Mouse (Mus musculus): ENCODE data around the gene Rnase2a. TPM values are rescaled to one million over a fixed set of nuclear protein-coding genes. Genes with fewer than 3 reads are reported as not detected.
"Not testable (repeated sequence)": the region's sequence is repeated elsewhere in the genome, so short reads cannot be mapped to it uniquely, and the experiment has no call there.

The Rnase2a gene
- not detected in 2 replicates for polyA plus RNA-seq (2016; fragmentation: Nextera tagmentation; extraction: Ambion mirVana)

GRCm38 (mm10) chr14:51256041-51256440 is at the start of gene Rnase2a:
TSS of gene Rnase2a (minus strand) at chr14:51256112.
- Histone ChIP-seq H3K36me3 (replicated peaks) (no peaks in the 10 kb centered on the region), H3K27ac (no peak within 1 kb of the TSS), H3K4me2 (no peak within 1 kb of the TSS), H3K9me3 (no peaks in the 10 kb centered on the region), H3K9ac (no peak within 1 kb of the TSS), H3K27me3 (no peaks in the 10 kb centered on the region), H3K4me1 (no peaks in the 10 kb centered on the region), H3K4me3 (replicated peaks) (no peak within 1 kb of the TSS)
- WGBS = 89% methylated on average over 3 of the region's 3 CpGs
- ATAC-seq (ENCODE audit: low FRiP score) = no peak

DNA sequence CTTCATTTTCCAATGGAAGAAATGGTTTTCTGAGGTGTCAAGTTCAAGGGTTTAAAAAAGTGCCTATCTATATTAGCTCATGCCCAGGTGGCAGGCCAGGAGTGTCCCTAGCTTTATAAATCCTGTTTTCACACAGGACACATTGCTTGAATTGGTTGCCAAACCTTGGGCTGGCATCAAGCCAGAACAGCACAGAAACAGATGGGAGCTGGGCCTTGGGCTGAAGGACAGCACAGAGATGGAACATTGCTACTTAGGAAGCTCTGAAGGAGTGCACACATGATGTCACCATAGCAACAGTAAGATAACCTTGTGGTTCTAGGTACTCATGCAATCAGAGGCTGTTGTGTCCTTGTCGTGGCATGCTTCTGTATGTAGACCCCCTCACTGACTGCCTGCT is 35.6 kb upstream of the Rnase2a start:
- Histone ChIP-seq H3K9me3 (no peaks in the 10 kb centered on the region), H3K36me3 (replicated peaks) (no peaks in the 10 kb centered on the region), H3K4me1 (no peaks in the 10 kb centered on the region), H3K27ac (no peak overlapping the region), H3K4me2 (no peak overlapping the region), H3K4me3 (replicated peaks) (no peak overlapping the region), H3K9ac (no peak overlapping the region), H3K27me3 (no peaks in the 10 kb centered on the region)
- no peak for ATAC-seq (ENCODE audit: low FRiP score)
- 65% methylated on average over 1 of the region's 1 CpGs for WGBS

GRCm38 (mm10) chr14:51278515-51278914 is 22.6 kb upstream of the Rnase2a start:
- H3K9ac ChIP-seq; H3K4me3 ChIP-seq (replicated peaks); H3K27me3 ChIP-seq; H3K4me2 ChIP-seq; H3K27ac ChIP-seq; H3K9me3 ChIP-seq; ATAC-seq (ENCODE audit: low FRiP score); H3K4me1 ChIP-seq; H3K36me3 ChIP-seq (replicated peaks): not testable (repeated sequence)
- WGBS = 92% methylated on average over 1 of the region's 1 CpGs

DNA sequence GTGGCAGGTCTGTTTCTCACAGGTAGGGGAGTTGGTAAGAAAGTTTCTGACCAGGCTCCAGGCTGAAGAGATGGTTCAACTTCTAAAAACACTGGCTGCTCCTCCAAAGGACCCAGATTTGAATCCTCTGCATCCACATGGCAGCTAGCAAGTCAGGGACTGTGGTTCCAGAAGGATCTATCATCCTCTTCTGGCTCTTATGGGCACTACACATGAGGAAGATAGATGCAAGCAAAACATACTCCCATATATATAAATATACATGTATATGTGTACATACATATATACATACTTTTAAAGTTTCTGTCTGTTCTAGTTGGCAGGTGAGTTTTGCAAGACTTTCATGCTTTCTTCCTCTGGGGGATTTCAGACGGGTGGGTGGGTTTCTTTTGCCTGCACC is 12.8 kb upstream of the Rnase2a start:
- ATAC-seq (ENCODE audit: low FRiP score) = no peak
- Histone ChIP-seq H3K27ac (no peak overlapping the region), H3K4me2 (no peak overlapping the region), H3K9me3 (no peaks in the 10 kb centered on the region), H3K4me1 (no peaks in the 10 kb centered on the region), H3K36me3 (replicated peaks) (no peaks in the 10 kb centered on the region), H3K4me3 (replicated peaks) (no peak overlapping the region), H3K27me3 (no peaks in the 10 kb centered on the region), H3K9ac (no peak overlapping the region)
- 94% methylated on average over 1 of the region's 1 CpGs for WGBS

GRCm38 (mm10) chr14:51266113-51266512 is 10.2 kb upstream of the Rnase2a start:
- no peaks in the 10 kb centered on the region for H3K36me3 ChIP-seq (replicated peaks)
- H3K27me3 ChIP-seq = no peaks in the 10 kb centered on the region
- H3K4me1 ChIP-seq = no peaks in the 10 kb centered on the region
- no peak overlapping the region for H3K4me3 ChIP-seq (replicated peaks)
- no peak overlapping the region for H3K4me2 ChIP-seq
- no peak overlapping the region for H3K27ac ChIP-seq
- H3K9ac ChIP-seq = no peak overlapping the region
- WGBS = 7% methylated on average over 9 of the region's 9 CpGs
- peak; percentile 91 for ATAC-seq (ENCODE audit: low FRiP score)
- H3K9me3 ChIP-seq = no peaks in the 10 kb centered on the region

GRCm38 (mm10) chr14:51265667-51266066 is 9.8 kb upstream of the Rnase2a start:
- H3K4me3 ChIP-seq (replicated peaks) = no peak overlapping the region
- no peak overlapping the region for H3K27ac ChIP-seq
- no peak for ATAC-seq (ENCODE audit: low FRiP score)
- H3K4me2 ChIP-seq = no peak overlapping the region
- H3K9ac ChIP-seq = no peak overlapping the region
- no peaks in the 10 kb centered on the region for H3K9me3 ChIP-seq
- no peaks in the 10 kb centered on the region for H3K27me3 ChIP-seq
- H3K4me1 ChIP-seq = no peaks in the 10 kb centered on the region
- no peaks in the 10 kb centered on the region for H3K36me3 ChIP-seq (replicated peaks)
- WGBS = 64% methylated on average over 4 of the region's 4 CpGs

DNA sequence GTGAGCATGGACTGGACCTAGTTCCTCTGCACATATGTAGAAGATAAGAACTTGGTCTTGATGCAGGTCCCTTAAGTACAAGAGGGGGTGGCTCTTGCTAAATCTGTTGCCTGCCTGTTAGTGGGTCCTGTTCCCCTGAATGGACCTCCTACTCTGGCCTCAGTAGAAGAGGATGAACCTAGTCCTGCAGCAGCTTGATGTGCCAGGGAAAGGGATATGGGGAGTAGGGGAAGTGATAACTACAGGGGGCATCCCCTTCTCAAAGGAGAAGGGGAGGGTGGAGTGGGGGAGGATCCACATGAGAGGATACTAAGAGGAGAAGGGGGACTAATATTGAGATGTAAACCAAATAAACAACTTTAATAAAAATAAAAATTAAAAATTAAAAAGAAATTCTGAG is 6.5 kb upstream of the Rnase2a start:
- H3K4me3 ChIP-seq (replicated peaks) = no peak overlapping the region
- no peak overlapping the region for H3K4me2 ChIP-seq
- H3K9ac ChIP-seq = no peak overlapping the region
- H3K4me1 ChIP-seq = no peaks in the 10 kb centered on the region
- H3K27me3 ChIP-seq = no peaks in the 10 kb centered on the region
- no peak overlapping the region for H3K27ac ChIP-seq
- no peaks in the 10 kb centered on the region for H3K36me3 ChIP-seq (replicated peaks)
- H3K9me3 ChIP-seq = no peaks in the 10 kb centered on the region
- ATAC-seq (ENCODE audit: low FRiP score) = no peak

DNA sequence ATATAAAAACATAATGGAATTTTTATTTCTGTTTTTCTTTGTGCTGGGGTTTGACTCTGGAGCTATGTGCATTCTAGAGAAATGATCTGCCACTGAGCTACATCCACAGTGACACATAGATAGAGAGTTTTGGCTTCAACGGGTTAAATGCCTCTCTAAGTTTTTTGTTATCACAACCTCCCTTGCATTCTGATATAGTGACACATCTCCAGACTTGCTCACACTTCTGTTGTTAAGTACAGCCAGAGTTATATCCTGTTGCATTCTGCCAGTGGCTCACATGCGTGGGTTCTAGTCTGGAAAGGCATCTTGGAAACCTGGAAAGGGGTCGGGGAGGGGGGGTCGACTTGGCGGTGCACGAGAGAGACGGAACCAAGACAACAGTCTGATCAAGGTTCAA is 3.8 kb upstream of the Rnase2a start:
- ATAC-seq (ENCODE audit: low FRiP score) = no peak
- WGBS = 87% methylated on average over 7 of the region's 7 CpGs
- Histone ChIP-seq H3K4me2 (no peak overlapping the region), H3K27me3 (no peaks in the 10 kb centered on the region), H3K9me3 (no peaks in the 10 kb centered on the region), H3K9ac (no peak overlapping the region), H3K4me1 (no peaks in the 10 kb centered on the region), H3K36me3 (replicated peaks) (no peaks in the 10 kb centered on the region), H3K27ac (no peak overlapping the region), H3K4me3 (replicated peaks) (no peak overlapping the region)

DNA sequence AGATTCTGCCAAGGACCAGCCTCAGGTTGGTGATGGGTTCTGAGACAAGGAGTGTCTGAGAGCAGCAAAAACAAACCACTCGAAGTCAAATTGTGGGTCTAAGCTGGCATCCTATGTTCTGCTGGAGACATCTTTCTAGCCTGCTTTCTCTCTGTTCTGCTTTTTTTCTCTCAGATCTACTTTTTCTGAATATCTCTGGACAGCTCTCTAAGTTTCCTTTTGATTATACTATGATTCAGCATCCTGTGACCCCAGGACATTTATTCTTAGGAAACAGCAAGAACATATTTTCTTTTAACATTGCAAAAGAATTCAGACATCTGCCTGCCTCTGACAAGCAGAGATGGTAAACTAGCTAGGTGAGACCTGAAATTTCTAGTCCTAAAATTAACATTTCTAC is 2.3 kb downstream of the Rnase2a start:
- no peak overlapping the region for H3K4me3 ChIP-seq (replicated peaks)
- H3K9me3 ChIP-seq = no peaks in the 10 kb centered on the region
- no peak overlapping the region for H3K27ac ChIP-seq
- H3K27me3 ChIP-seq = no peaks in the 10 kb centered on the region
- no peak for ATAC-seq (ENCODE audit: low FRiP score)
- no peak overlapping the region for H3K9ac ChIP-seq
- 92% methylated on average over 1 of the region's 1 CpGs for WGBS
- H3K4me2 ChIP-seq = no peak overlapping the region
- H3K4me1 ChIP-seq = no peaks in the 10 kb centered on the region
- no peaks in the 10 kb centered on the region for H3K36me3 ChIP-seq (replicated peaks)

DNA sequence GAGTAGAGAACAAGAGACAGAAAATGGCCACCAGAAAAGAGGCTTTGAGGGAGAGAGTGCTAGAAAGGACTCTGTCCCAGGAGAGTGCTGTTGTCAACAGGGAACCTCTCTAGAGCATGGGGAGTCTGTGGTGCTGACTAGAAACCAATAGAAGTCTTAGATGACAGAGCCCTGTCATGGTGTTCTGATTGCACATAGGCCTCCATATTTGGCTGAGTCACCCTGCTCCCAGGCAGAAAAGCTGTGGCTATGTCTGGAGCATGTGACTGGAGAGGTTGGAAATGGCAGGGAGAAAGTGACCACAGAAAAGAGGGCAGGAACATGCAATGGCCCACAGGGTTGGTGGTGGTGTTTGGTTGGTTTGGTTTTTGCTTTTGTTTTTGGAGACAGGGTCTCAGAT is 3.7 kb downstream of the Rnase2a start:
- H3K27me3 ChIP-seq; ATAC-seq (ENCODE audit: low FRiP score); H3K36me3 ChIP-seq (replicated peaks); H3K4me3 ChIP-seq (replicated peaks); H3K4me1 ChIP-seq; H3K9me3 ChIP-seq; H3K9ac ChIP-seq; H3K4me2 ChIP-seq; H3K27ac ChIP-seq: not testable (repeated sequence)

DNA sequence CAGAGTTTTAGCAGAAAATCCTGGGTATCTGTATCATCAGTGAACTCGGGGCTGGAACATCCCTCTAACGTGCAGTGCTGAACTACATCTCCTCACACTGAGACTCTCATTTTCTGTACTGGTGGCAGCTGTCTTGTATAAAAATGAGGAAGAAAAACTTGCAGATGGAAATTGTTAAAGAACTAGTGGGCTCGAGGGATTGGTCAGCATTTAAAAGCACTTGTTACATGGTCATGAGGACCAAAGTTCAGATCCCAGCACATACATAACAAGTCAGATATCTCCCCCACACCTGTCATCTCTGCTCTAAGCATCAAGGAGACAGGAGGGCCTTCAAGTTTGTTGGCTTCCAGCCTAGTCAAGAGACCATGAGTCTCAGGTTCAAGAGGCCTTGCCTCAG is 5.6 kb downstream of the Rnase2a start:
- Histone ChIP-seq H3K9ac (no peak overlapping the region), H3K36me3 (replicated peaks) (no peaks in the 10 kb centered on the region), H3K4me1 (no peaks in the 10 kb centered on the region), H3K4me2 (no peak overlapping the region), H3K27ac (no peak overlapping the region), H3K4me3 (replicated peaks) (no peak overlapping the region), H3K27me3 (no peaks in the 10 kb centered on the region), H3K9me3 (no peaks in the 10 kb centered on the region)
- no peak for ATAC-seq (ENCODE audit: low FRiP score)
- WGBS = 80% methylated on average over 3 of the region's 3 CpGs

GRCm38 (mm10) chr14:51247736-51248135 is 8.2 kb downstream of the Rnase2a start:
- Histone ChIP-seq H3K4me2 (no peak overlapping the region), H3K4me1 (no peaks in the 10 kb centered on the region), H3K27me3 (no peaks in the 10 kb centered on the region), H3K9ac (no peak overlapping the region), H3K36me3 (replicated peaks) (no peaks in the 10 kb centered on the region), H3K27ac (no peak overlapping the region), H3K4me3 (replicated peaks) (no peak overlapping the region), H3K9me3 (no peaks in the 10 kb centered on the region)
- ATAC-seq (ENCODE audit: low FRiP score) = no peak
- 86% methylated on average over 1 of the region's 1 CpGs for WGBS

- Histone ChIP-seq H3K4me2 (no peak overlapping the region), H3K4me3 (replicated peaks) (no peak overlapping the region), H3K9me3 (no peaks in the 10 kb centered on the region), H3K4me1 (no peaks in the 10 kb centered on the region), H3K36me3 (replicated peaks) (no peaks in the 10 kb centered on the region), H3K27ac (no peak overlapping the region), H3K9ac (no peak overlapping the region), H3K27me3 (no peaks in the 10 kb centered on the region)
- ATAC-seq (ENCODE audit: low FRiP score) = no peak
These were observed 15.0 kb downstream of the Rnase2a start for GRCm38 (mm10) chr14:51240899-51241298.

- H3K4me2 ChIP-seq, H3K4me1 ChIP-seq: not testable (repeated sequence)
These were observed 18.4 kb downstream of the Rnase2a start for GRCm38 (mm10) chr14:51237488-51237887.

More at GRCm38 (mm10) chr14:51237488-51237887, 18.4 kb downstream of the Rnase2a start:
- not testable (repeated sequence) for ATAC-seq (ENCODE audit: low FRiP score); H3K27ac ChIP-seq; H3K4me3 ChIP-seq (replicated peaks); H3K27me3 ChIP-seq; H3K9me3 ChIP-seq; H3K36me3 ChIP-seq (replicated peaks); H3K9ac ChIP-seq
- WGBS = 69% methylated on average over 1 of the region's 1 CpGs

All from forebrain, embryonic 12.5 days (tissue).